Mouse (Mus musculus): Measurements from ENCODE around the gene A3galt2.

GRCm38 (mm10) chr4:128737137-128737589, 18.0 kb upstream of the A3galt2 start:
- TF ChIP-seq REST (IDR thresholded peaks at IDR 0.05; ENCODE audit: insufficient read depth, insufficient read length) (no peak), MYOG (IDR thresholded peaks at IDR 0.05; ENCODE audit: control insufficient read depth in 1 of 3, insufficient read depth in 1 of 3, insufficient read length in 2 of 3, low read depth in 2 of 3) (peak in 1 of 3 experiments; percentile 47), MYOD1 (IDR thresholded peaks at IDR 0.05; ENCODE audit: control insufficient read depth in 1 of 3, insufficient read length in 2 of 3, low read depth in 2 of 3) (peak in 2 of 3 experiments; percentile 28 to 45), MAX (IDR thresholded peaks at IDR 0.05; ENCODE audit: low read depth) (no peak), POLR2A (IDR thresholded peaks at IDR 0.05; ENCODE audit: insufficient read length, low read depth) (no peak), CEBPB (IDR thresholded peaks at IDR 0.05; ENCODE audit: insufficient read depth, poor library complexity, severe bottlenecking) (no peak), POLR2AphosphoS2 (IDR thresholded peaks at IDR 0.05; ENCODE audit: insufficient read length, low read depth) (no peak), USF1 (IDR thresholded peaks at IDR 0.05; ENCODE audit: low read depth) (no peak)

Data from myocyte (in vitro differentiated cells).